Mouse (Mus musculus) C2C12 (cell line): ENCODE results near the gene Ankmy2. TPM values are rescaled to one million over a fixed set of nuclear protein-coding genes. Genes with fewer than 3 reads are reported as not detected.

ENCODE experiments used
- H3K27me3 ChIP-seq: one replicate; pipeline ENCODE4 v1.6.1; 2011; ENCODE audit not compliant: control insufficient read depth, insufficient read depth, insufficient read length
- H3K36me3 ChIP-seq: one replicate; pipeline ENCODE4 v1.6.1; 2011; ENCODE audit not compliant: control insufficient read depth, insufficient read depth
- H3K4me3 ChIP-seq: one replicate; pipeline ENCODE4 v1.5.1; 2011; ENCODE audit warnings: mild to moderate bottlenecking, control low read depth; ENCODE audit not compliant: poor library complexity, insufficient read depth, severe bottlenecking
- H3K79me2 ChIP-seq: one replicate; pipeline ENCODE4 v1.6.1; 2011; ENCODE audit not compliant: control insufficient read depth, insufficient read depth
- H3K79me3 ChIP-seq: one replicate; pipeline ENCODE4 v1.6.1; 2011; ENCODE audit warnings: low read depth, control low read depth
- H3ac ChIP-seq: one replicate; pipeline ENCODE3; 2011; ENCODE audit warnings: low read depth; ENCODE audit not compliant: control insufficient read depth, insufficient read length
- CEBPB ChIP-seq: IDR thresholded peaks from one replicate; pipeline ENCODE4 v1.6.1; 2011; ENCODE audit warnings: low read depth, mild to moderate bottlenecking, control low read depth, moderate library complexity
- CTCF ChIP-seq: IDR thresholded peaks from one replicate; pipeline ENCODE4 v1.5.1; 2011; ENCODE audit not compliant: control insufficient read depth, insufficient read depth, insufficient read length
- FOSL1 ChIP-seq: IDR thresholded peaks from one replicate; pipeline ENCODE4 v1.8.0; 2011; ENCODE audit warnings: mild to moderate bottlenecking, low read length; ENCODE audit not compliant: poor library complexity, insufficient read depth, severe bottlenecking
- MAX ChIP-seq: IDR thresholded peaks from one replicate; pipeline ENCODE4 v1.6.1; 2011; ENCODE audit warnings: mild to moderate bottlenecking, control low read depth
- MYOD1 ChIP-seq: IDR thresholded peaks from one replicate; pipeline ENCODE4 v1.6.1; 2011; ENCODE audit warnings: low read depth; ENCODE audit not compliant: control insufficient read depth, insufficient read length
- MYOG ChIP-seq: IDR thresholded peaks from one replicate; pipeline ENCODE4 v1.6.1; 2011; ENCODE audit not compliant: control insufficient read depth, insufficient read length; ENCODE audit errors: extremely low read depth
- USF1 ChIP-seq: IDR thresholded peaks from one replicate; pipeline ENCODE4 v1.6.1; 2011; ENCODE audit warnings: low read depth, mild to moderate bottlenecking, control low read depth, moderate library complexity
- polyA plus RNA-seq: library from polyadenylated mRNA; unstranded; fragments of >200 nt; fragmentation: generic; extraction: Trizol; gene quantifications from one replicate; pipeline ENCODE4 v1.2.1, GENCODE M21; 2012; ENCODE audit warnings: missing spikeins

Ankmy2 gene
- polyA plus RNA-seq, 1 experiment = 8.3 TPM

GRCm38 (mm10) chr12:36164126-36164791, 7.3 kb downstream of the Ankmy2 start:
- Histone ChIP-seq H3K4me3 (no peak overlapping the region), H3ac (no peak overlapping the region), H3K27me3 (no peaks in the 10 kb centered on the region), H3K79me2 (peaks cover 11% of the 10 kb centered on the region), H3K79me3 (peaks cover 4% of the 10 kb centered on the region), H3K36me3 (peaks cover 3% of the 10 kb centered on the region)
- TF ChIP-seq MYOD1 (no peak), MYOG (no peak), CEBPB (no peak), FOSL1 (no peak), CTCF (no peak), MAX (no peak), USF1 (no peak)

- TF ChIP-seq CEBPB (no peak), USF1 (no peak), FOSL1 (no peak), CTCF (no peak), MYOD1 (no peak), MYOG (no peak), MAX (no peak)
- no peaks in the 10 kb centered on the region for H3K79me3 ChIP-seq
- no peak overlapping the region for H3ac ChIP-seq
- peaks cover 3% of the 10 kb centered on the region for H3K36me3 ChIP-seq
- H3K27me3 ChIP-seq = no peaks in the 10 kb centered on the region
- H3K4me3 ChIP-seq = no peak overlapping the region
- peaks cover 4% of the 10 kb centered on the region for H3K79me2 ChIP-seq
Measured at GRCm38 (mm10) chr12:36165299-36165698, 8.4 kb downstream of the Ankmy2 start.

DNA sequence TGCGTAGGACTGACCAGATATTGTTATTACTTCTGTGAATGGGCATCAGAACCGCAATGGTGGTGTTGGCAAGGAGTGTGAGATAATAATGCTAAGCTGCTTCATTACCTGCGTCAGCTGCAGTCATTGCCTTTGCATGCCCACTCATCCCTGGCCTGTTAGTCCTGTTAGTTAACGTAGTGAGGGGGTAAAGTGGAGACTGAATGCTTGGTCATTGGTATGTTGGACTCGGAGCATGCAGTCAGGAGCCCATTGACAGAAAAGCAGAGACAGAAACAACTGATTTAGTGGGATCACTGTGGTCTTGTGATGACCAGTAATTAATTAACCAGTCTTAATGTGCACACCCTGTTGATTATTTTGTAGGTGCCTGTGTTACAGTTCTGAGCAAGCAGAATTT, 20.3 kb downstream of the Ankmy2 start:
- H3K79me3 ChIP-seq = no peaks in the 10 kb centered on the region
- peaks cover 39% of the 10 kb centered on the region for H3K36me3 ChIP-seq
- H3K4me3 ChIP-seq = no peak overlapping the region
- TF ChIP-seq CTCF (no peak), MYOD1 (no peak), FOSL1 (no peak), MYOG (no peak), MAX (no peak), CEBPB (no peak), USF1 (no peak)
- no peaks in the 10 kb centered on the region for H3K79me2 ChIP-seq
- no peak overlapping the region for H3ac ChIP-seq
- H3K27me3 ChIP-seq = no peaks in the 10 kb centered on the region

DNA sequence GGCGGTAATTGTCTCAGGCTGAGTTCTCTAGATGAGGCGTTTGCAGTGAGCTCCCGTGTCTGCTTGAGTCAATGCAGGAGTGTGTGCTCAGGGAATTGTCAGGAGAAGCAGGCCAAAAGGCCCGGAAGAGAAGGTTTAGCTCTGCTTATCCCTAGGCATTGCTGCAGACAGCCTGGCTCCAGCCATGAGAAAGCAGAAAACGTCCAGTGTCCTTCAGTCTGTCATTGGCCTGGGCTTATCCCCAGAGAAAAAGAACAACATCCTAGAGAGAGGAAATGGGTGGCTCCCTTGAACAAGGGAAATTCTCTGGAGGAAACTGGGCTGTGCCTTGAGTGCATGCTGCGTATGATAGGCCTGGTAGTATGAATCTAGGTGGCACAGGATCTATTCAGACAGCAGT, 25.7 kb downstream of the Ankmy2 start:
- Histone ChIP-seq H3K27me3 (no peaks in the 10 kb centered on the region), H3K79me2 (no peaks in the 10 kb centered on the region), H3K36me3 (peaks cover 41% of the 10 kb centered on the region), H3K4me3 (no peak overlapping the region), H3ac (no peak overlapping the region), H3K79me3 (no peaks in the 10 kb centered on the region)
- TF ChIP-seq MYOD1 = no peak
- no peak for TF ChIP-seq MAX
- no peak for TF ChIP-seq CEBPB
- no peak for TF ChIP-seq MYOG
- no peak for TF ChIP-seq CTCF
- TF ChIP-seq USF1 = no peak
- TF ChIP-seq FOSL1 = no peak

- Histone ChIP-seq H3K36me3 (peaks cover 65% of the 10 kb centered on the region), H3K4me3 (no peak overlapping the region), H3K79me2 (no peaks in the 10 kb centered on the region), H3K27me3 (no peaks in the 10 kb centered on the region), H3ac (no peak overlapping the region), H3K79me3 (no peaks in the 10 kb centered on the region)
- no peak for TF ChIP-seq CEBPB
- no peak for TF ChIP-seq MYOG
Measured at GRCm38 (mm10) chr12:36187081-36187480, 30.2 kb downstream of the Ankmy2 start.

DNA sequence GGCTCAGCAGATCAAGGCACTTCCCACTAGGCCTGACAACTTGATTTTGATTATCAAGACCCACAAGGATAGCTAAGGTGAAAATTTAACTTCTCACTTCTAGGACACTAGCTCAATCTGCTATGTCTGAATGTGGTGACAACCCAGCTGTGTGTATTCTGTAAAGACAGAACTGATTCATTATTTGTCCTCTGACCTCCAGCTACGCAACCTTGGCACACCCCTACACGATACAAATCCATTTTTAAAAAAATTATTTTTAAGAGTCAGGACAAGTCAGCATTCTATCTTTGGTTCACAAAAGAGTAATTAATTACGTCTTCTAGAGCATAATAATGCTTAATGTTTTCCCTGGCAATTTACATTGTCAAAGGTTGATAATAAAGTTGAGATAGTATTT, 32.7 kb downstream of the Ankmy2 start:
- peaks cover 52% of the 10 kb centered on the region for H3K36me3 ChIP-seq
- TF ChIP-seq CEBPB = no peak
- TF ChIP-seq MYOG = no peak
- TF ChIP-seq CTCF = no peak
- TF ChIP-seq MYOD1 = no peak
- TF ChIP-seq USF1 = no peak
- no peak for TF ChIP-seq MAX
- TF ChIP-seq FOSL1 = no peak

More for the DNA sequence above, 32.7 kb downstream of the Ankmy2 start:
- H3ac ChIP-seq = no peak overlapping the region
- no peaks in the 10 kb centered on the region for H3K79me3 ChIP-seq
- H3K4me3 ChIP-seq = no peak overlapping the region
- H3K79me2 ChIP-seq = no peaks in the 10 kb centered on the region
- no peaks in the 10 kb centered on the region for H3K27me3 ChIP-seq
